Mouse (Mus musculus): Measurements from ENCODE around the gene Ankrd1. TPM values are rescaled to one million over a fixed set of nuclear protein-coding genes. Genes with fewer than 3 reads are reported as not detected.
A peak's percentile ranks its signal among the peaks of the same experiment; 100 is the strongest.

Ankrd1 gene
- total RNA-seq, 2 experiments from 2014 or later = 6.6 to 9.9 TPM

DNA sequence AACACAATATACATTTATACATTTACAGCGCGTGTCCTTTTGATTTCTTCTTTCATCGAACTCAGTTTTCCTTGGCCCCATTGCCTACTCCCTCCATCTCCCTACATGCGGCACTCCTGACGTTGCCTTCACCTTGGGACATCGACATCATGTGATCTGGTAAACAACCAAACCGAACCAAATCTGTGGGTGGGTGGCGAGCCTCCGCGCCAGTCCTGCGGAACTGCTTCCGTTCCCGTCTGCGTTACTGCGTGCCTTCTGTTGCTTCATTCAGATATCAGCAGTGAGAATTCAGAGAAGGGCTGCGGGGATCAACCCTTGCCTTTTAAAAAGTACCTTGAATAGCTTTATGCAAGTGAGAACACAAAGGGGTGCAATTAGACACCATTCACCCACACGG is 7.9 kb downstream of the Ankrd1 start:
- DNase-seq = no peak
- intact Hi-C loops (cut with DNase I; ENCODE audit: low total_unique reads) = loop anchor here (5.0 kb wide), 1 partner anchor 330 kb away; no protein-coding TSS in a partner anchor

DNA sequence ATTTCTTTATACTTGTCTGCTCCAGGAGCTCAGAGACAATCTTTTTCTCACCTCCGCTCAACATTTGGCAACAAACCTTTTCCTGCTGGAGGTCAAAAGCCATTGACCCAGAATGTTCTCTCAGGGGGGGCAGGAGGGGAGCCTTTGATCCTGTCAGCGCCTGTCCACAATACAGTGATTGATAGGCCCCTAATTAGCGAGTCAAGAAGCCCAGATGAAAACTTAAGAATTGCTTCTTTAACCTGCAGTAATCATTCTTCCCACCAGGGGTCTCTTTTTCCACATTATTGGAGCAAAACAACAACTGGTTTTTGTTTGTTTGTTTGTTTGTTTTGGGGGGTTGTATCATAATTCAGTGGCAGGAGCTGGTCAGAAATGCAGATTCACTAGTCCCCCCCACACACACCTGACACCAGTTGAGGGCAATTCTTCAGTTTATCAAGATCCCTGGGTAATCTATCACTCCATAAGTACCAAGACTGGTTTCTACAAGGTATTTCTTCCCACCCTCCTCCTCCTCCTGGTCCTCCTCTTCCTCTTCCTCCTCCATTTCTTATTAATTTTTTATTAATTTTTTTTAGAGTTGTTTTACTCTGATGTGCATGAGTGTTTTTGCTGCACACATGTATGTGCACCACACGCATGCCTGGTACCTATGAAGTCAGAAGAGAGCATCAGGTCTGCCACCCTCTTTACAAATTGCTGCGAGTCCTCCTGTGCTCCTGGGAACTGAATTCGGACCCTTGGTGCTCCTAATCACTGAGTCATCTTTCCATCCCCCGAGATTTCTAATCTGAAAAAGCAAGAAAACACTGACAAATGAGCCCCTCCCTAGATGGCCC is 8.6 kb downstream of the Ankrd1 start:
- DNase-seq = no peak

GRCm38 (mm10) chr19:36110465-36110864 is 9.4 kb downstream of the Ankrd1 start:
- no peak for DNase-seq
- intact Hi-C loops (cut with DNase I; ENCODE audit: low total_unique reads) = loop anchor here (5.0 kb wide), 1 partner anchor 332 kb away; no protein-coding TSS in a partner anchor

More for the DNA sequence above, 8.6 kb downstream of the Ankrd1 start:
- intact Hi-C loops (cut with DNase I; ENCODE audit: low total_unique reads) = loop anchor here (5.0 kb wide), 1 partner anchor 331 kb away; no protein-coding TSS in a partner anchor

DNA sequence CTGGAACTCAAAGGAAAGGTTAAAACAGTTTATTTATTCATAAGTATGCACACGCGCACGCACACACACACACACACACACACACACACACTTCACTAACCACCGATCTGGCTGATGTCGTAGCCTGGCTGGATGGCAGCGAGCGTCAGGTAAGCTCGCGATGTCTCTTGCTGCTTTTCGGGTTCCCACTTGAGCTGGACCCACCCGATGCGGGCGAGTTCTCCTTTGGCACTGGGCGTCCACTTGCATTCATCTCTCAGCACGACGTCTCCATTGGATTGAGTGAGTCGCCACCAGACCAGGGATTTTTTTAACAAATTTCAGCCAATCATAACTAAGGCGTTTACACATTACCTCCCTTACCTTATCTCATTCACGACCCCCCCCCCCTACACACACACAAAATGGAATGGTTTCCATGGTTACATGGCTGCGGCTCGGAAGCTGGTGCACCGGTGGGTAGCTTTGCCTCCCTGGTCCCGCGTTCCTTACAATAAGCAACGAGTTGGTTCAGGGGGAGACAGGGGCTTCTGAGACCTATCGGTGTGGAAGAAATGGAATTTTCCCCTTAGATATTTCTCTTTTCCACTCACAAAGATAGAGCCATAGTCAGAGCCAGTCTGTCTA is 10.5 kb downstream of the Ankrd1 start:
- intact Hi-C loops (cut with DNase I; ENCODE audit: low total_unique reads) = no loop called here
- no peak for DNase-seq

- no peak for DNase-seq
- intact Hi-C loops (cut with DNase I; ENCODE audit: low total_unique reads) = loop anchor here (5.0 kb wide), 1 partner anchor 328 kb away; no protein-coding TSS in a partner anchor
These were observed 16.0 kb downstream of the Ankrd1 start for GRCm38 (mm10) chr19:36103909-36104308.

DNA sequence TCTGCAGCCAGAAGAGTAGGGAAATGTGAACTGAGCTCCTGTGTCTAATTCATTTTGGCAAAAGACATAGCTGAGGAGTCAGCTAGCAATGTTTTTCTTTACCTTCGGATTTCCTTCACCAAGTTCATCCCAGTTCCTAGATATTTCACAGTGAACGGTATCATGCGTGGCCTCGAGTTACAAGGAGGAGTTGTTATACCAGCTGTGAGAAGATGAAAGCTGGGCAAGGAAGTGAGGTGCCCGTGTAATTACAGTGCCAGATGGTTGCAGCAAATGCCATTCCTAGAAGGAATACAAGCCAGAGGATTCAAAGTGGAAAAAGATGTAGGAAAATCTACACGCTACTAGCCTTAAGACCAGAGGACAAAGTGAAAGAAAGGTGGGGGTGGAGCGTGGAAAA is 21.0 kb downstream of the Ankrd1 start:
- no peak for DNase-seq
- intact Hi-C loops (cut with DNase I; ENCODE audit: low total_unique reads) = no loop called here

DNA sequence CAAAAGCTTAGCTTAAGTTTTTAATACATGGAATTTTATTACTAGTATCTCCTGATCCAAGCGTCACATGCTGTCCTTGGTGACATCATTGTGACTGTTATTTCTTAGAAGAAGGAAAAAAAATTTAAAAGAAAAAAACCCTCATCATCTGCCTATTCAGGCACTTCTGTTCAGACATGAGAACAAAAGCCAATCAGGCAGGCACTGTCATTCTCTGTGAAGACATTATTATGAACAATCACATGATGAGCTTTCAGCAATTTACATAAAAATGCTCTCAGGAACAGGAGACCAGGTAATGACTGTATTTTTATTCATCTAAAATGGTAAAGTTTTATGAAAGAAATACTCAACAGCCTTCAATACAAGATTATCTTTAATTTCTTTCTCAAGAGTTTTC is 21.6 kb downstream of the Ankrd1 start:
- DNase-seq = no peak
- intact Hi-C loops (cut with DNase I; ENCODE audit: low total_unique reads) = no loop called here

GRCm38 (mm10) chr19:36097194-36097593 is 22.7 kb downstream of the Ankrd1 start:
- intact Hi-C loops (cut with DNase I; ENCODE audit: low total_unique reads) = no loop called here
- DNase-seq = no peak

- DNase-seq = no peak
- intact Hi-C loops (cut with DNase I; ENCODE audit: low total_unique reads) = no loop called here
These were observed 29.1 kb downstream of the Ankrd1 start for GRCm38 (mm10) chr19:36090781-36091180.

DNA sequence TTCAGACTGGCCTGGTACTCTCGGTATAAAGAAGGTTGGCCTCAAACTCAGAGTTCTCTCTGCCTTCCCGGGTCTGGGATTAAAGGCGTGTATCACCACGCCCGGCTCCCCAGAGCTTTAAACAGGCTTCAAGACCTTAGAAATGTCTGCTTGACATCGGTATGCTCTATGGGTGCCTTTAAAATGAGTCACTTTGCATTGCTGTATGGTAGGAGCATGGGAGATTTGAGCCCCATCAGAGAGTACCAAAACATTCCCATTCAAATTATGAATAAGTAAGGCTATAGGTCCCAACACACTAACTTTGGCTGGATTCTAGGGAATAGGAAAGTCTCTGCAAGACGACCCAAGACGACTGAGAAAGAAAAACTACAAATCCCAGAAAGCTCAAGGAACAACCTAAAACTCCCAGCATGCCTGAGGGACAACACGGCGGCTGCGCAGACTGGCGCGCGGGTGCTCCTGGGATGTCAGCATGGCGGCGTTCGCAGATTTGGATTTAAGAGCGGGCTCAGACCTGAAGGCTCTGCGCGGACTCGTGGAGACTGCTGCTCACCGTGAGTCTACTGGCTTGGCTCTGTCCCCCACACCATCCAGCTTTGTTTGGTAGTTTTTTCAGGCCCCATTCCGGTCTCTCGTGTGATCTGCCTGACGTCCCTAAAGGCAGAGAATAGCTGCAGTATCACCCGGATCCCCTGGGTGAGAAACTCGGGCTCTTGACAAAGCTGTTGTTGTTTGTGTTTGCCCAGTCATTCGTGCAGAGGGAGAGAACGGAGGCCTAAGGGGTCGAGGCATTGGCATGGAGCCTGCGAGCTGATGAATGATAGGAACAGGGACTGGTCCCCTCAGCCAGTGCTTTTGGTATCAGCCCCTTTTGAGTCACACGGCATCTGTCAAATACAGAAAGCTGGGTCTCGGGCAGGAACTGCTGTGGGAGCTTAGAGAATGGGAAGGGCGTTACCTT is 36.4 kb downstream of the Ankrd1 start, which contains the start of gene Rpp30:
TSS of gene Rpp30 (plus strand) at position 455 of the 964 bp plus-strand sequence.
- intact Hi-C loops (cut with DNase I; ENCODE audit: low total_unique reads) = loop anchor here (10.0 kb wide), 1 partner anchor 1089 kb away; no protein-coding TSS in a partner anchor
- peak; percentile 88 for DNase-seq

DNA sequence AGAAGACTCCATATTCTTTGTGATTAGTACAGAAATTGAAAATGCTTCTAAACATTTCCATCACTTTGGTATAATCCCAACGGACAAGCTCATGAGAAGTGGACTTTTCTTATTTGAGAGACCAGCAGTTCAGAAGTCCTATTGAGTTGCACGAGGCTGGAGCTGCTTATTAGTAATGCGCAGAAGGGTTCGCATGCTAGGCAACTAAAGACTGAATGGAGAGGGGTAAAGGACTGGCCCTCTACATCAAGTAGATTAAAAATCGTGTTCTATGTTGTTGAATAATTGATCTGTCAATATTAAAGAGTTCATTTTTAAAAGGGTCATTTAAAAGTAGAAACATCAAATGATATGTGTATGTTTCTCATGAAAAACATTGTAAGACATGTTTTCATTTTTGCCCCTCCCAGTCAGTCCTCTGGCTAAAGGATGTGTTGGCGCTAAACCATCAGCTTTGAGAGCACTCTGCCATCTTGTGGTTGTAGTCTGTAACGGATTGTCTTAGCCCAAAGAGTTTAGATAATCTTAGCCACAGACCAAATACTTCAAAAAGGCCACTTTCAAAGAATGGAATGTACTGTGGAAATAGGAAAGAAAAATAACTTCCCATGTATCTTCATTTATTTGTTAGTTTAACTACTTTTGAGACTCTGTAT is 37.2 kb downstream of the Ankrd1 start:
- intact Hi-C loops (cut with DNase I; ENCODE audit: low total_unique reads) = loop anchor here (10.0 kb wide), 1 partner anchor 1088 kb away; no protein-coding TSS in a partner anchor
- DNase-seq = peak; percentile 17

GRCm38 (mm10) chr19:36062801-36063529 is 56.9 kb downstream of the Ankrd1 start:
- intact Hi-C loops (cut with DNase I; ENCODE audit: low total_unique reads) = no loop called here
- no peak for DNase-seq

Other genes with a start within 250 kb of the Ankrd1 start
- gene Htr7, start 62.6 kb downstream of the Ankrd1 start, total RNA-seq (2021) = 1 to 10 TPM; 1.4 to 2.0 TPM
- gene Rpp30, start 36.4 kb downstream of the Ankrd1 start, total RNA-seq (2021) = 10 to 100 TPM; 12.6 to 12.7 TPM
- 10 to 100 TPM; 14.9 to 16.5 TPM for gene Pcgf5, start 228.2 kb upstream of the Ankrd1 start, total RNA-seq (2021)